Mouse (Mus musculus): ENCODE data around the gene Wipf1. TPM values are rescaled to one million over a fixed set of nuclear protein-coding genes. Genes with fewer than 3 reads are reported as not detected.

Wipf1 gene
- polyA plus RNA-seq (2015; fragmentation: Nextera tagmentation; extraction: Ambion mirVana), result 5.4 and 6.2 TPM in 2 replicates

DNA sequence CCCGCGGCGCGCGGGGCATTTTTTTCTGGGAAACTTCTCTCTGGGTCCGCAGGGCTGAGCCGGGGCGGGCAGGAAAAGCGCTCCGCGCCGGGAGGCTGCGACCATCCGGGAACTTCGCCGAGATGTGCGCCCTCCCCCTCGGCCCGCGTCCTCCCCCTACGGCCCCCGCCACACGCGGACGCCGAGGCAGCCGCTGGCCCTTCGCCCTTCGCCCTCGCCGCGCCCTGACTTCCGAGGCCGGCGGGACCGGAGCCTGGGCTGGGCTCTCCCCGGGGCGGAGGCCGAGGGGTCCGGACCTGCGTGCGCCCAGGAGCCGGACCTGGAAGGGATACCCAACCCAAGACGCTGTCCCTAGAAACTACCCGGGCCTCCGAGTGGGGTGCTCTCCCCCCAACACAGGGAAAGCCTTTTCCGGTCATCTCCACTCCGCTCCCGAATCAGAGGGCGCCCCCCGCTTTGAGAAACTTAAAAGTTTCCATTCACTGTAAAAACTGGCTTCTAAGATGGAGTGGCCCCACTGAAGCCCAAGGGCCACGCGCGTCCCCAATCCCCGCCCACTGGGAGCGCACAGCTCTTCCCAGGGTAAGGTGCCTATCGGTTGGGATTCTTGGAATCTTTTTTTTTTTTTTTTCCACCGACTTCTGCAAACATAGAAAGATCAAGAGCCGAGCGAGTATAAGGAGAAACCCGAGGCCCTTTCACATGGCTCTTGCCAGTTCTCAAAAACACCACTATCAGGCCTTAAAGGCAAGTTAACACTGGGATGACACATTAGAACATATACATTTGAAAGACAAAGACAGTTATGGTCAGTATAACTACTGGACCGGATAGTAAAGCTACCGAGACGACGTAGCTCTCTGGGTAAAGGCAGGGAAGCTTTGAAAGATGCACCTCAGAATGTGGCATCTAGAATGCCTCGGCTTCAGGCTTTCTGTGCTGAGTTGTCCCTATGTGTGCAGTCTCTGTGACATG is at the start of gene Wipf1:
TSS of gene Wipf1 (minus strand) at position 379 of the 975 bp plus-strand sequence.

DNA sequence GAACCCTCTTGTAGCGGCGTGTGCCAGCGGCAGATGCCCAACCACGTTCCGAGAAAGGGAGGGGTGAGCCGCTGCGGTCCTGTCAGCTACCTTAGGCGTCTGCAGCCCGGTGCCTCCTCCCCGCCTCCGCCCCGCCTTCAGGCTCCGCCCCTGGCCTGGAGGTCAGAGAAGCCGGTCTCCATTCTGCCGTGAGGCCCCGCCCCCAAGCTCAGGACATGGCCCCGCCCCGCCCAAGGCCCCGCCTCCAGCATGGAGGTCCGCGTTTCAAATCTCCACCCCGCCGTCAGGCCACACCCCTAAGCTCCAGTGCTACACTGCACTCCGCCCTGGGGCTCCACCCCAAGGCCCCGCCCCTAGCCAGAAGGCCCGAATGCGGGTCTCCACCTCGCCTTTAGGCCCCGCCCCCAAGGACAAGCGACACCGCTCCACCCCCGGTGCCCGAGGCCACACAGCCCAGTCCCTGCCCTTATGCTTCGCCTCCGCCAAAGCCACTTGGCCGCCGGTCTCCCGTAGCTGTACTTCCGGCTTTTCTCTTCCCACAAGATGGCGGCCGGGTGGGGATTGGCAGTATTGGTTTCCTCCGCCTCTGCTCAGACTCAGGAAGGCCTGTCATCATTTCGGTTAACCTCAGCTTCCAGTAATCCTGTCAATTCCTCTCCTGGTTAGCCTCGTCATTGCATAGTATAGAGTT is 143.0 kb downstream of the Wipf1 start, which contains the start of gene Gpr155:
TSS of gene Gpr155 (minus strand) at position 217 of the 691 bp plus-strand sequence.

Other genes with a start within 250 kb of the Wipf1 start
- gene Scrn3, start 217.1 kb downstream of the Wipf1 start, polyA plus RNA-seq (2015; fragmentation: Nextera tagmentation; extraction: Ambion mirVana), result 7.8 and 10.6 TPM in 2 replicates
- gene Cir1, start 217.0 kb downstream of the Wipf1 start, polyA plus RNA-seq (2015; fragmentation: Nextera tagmentation; extraction: Ambion mirVana), result 16.5 and 17.9 TPM in 2 replicates
- gene Gpr155, start 143.2 kb downstream of the Wipf1 start, polyA plus RNA-seq (2015; fragmentation: Nextera tagmentation; extraction: Ambion mirVana), result 1.6 and 1.9 TPM in 2 replicates
- gene Chrna1, start 50.6 kb upstream of the Wipf1 start, polyA plus RNA-seq (2015; fragmentation: Nextera tagmentation; extraction: Ambion mirVana), result 0.08 and 0.12 TPM in 2 replicates
- 10.4 and 10.5 TPM in 2 replicates for gene Chn1, start 245.6 kb upstream of the Wipf1 start, polyA plus RNA-seq (2015; fragmentation: Nextera tagmentation; extraction: Ambion mirVana)

All from urinary bladder, postnatal 0 days (tissue).